Mouse (Mus musculus) T-cell, adult 2 months (primary cell): ENCODE data around the gene Socs7.
A peak's percentile ranks its signal among the peaks of the same experiment; 100 is the strongest.

Experiments used
- DNase-seq: peaks from one replicate; pipeline ENCODE4 v3.0.0; 2022; ENCODE audit warnings: low spot score

Gene Socs7

DNA sequence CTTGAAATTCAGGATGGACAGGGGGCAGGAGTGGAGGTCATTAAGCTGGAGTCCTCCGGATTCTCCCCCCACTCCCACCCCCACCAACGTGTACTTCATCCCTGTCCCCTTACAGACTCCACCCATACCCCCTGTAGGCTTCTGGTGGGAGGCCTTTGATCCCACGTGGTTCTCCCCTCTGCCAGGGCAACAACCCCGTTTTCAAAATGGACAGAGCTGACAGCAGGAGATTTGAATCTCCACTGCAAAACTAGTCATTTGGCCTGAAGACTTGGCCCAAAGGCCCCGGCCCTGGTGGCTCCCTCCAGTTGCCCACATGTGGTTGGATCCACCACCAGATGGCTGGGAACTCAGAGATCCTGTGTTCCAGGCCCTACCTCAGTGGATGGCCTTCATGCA is 54.3 kb downstream of the Socs7 start:
- DNase-seq, result no peak

DNA sequence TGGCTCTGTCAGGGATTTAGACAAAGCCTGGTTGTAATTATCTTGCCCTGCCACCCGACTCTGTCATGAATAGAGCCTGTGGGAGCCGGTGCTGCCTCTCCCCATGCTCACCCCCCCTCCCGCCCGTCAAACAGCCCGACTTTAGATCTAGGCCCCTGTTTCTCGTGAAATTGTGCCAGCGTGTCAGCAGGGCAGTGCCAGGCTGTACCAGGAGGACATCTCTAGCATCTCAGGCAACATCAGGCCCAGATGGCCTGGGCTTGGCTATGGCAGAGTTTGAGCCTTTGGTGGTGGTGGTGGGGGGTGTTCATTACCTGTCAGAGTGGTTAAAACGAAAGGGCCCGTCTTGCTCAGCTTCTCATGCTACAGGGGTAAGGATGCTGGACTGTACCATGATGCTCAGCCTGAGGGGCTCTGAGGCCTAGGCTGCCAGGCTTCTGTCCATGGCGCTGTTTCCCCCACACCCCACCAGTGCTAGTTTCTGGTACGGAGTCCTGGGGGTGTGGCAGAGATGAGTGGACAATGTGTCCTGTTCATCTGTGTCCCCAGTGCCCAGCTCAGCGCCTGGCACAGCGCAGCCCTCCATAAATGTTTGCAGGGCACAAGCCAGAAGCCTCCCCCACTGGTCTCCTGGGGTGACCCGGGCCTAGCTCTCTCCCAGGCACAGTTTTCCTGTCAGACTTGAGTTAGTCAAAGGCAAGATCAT is 56.6 kb downstream of the Socs7 start:
- no peak for DNase-seq

DNA sequence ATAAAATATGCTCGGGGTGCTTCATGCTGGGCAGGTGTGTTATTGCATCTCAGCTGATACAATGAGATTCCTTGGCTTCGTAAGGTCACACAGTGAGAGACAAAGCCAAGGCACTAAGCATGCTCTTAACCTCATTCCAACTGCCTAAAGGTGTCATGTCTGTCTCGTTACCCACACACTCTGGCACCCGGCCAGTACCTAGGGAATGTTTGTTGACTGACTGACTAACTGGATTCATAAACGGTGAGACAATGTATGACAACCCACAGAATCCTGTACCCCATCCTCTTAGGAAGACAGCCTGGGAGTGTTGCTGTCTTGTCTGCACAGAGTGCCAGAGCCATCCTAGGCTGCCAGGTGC is 57.2 kb downstream of the Socs7 start:
- no peak for DNase-seq

DNA sequence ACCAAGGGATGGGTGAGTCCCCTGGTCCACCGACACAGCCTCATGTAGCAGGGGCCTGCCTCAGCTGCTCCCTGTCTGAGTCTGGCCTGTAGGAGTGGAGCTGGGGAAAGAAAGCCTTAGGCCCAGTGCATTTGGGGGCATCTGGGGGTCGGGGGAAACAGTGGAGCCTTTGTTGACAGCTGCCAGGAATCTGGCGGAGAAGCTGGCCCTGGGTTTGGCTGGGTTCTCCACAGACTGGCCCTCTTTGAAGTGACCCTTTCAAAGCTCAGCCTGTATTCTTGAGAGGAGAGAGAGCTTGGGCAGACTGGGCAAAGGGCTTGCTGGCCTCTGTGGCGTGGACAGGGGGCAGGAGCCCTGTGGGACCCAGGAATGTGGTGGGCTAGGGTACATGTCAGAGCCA is 60.2 kb downstream of the Socs7 start:
- no peak for DNase-seq

DNA sequence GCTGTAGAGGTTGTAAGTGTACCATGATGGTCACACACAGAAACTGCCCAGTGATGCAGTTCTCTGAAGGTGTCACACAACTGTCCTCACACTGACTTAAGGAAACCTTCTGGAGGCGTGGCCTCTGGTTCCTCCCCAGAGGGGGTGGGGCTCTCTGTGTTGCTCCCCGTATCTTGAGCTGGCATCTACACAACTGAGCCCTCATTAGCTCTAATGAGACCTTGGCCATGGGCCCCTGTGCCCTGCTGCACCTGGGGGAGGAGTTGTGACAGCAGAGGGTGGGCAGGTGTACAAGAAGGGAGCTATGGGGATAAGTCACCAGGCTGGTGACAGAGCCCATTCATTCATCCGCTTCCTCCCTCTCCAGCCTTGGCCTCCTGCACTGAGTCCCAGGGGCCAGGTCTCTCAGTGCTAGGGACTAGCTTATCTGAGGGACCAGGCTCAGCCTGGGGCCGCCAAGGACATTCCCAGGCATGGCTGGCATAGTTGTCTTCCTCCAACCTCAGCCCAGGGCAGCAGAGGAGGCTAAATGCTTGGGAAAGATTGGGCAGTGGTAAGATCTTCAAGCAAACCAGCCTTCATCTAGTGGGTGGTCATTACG is 61.8 kb downstream of the Socs7 start:
- DNase-seq, result no peak

DNA sequence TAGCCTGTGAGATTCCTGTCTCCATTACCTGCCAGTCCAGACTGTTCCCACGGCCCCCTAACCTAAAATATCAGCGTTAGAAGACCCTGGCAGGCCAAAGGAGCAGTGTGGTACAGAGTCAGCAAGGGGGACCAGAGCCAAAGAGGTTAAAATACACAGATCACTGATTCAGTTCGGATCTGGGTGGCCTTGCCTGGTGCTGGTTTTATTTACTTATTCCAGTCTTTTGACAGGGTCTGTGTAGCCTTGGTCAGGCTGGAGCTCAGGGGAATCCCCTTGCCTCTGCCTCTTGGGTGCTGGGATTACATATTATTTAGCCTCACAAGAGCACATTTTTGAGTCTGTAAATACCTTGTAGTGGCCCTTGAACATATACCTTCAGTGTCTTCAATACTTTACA is 62.5 kb downstream of the Socs7 start:
- DNase-seq, result no peak

DNA sequence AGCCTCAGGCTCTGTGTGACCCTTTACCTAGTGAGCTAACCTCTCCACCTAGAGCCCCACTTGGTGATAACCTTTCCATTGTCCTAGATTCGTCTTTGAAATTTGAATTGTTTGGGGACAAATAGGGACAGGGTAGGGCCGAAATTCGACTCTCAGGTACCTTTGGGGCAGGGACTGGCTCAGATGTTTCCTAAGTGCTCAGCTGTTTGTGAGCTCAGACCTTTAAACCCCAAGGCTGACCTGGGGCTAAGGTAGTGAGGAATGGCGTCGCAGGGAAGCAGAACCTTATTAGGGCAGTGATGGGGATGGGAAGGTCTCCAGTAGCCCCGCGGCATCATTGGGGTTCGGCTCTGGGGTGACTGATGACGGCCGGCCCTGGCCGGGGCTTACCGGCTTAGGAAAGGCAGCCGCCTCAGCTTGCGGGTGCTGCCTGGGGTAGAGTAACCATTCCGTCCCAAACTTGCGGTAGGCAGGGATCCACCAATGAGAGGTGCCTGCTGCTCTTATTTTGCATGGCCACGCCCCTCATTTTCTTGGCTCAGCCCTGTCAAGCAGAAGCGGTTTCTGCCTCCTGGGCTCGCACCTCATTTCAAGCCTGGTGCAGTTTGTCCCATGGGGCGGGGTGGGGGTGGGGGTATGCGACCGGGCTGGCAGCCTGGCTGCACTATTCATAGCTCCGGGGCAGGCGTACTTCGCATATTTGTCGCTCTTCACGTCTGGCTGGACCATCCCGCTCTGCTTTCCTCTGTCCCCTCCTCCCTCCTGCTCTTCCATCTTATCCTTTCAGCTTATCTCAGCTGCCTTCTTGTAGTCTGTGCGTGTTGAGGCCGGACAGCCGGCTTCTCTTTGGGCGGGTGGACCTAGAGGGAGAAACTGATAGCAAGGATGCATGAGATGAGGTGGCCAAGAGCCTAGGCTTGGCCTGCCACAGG is 65.7 kb downstream of the Socs7 start:
- DNase-seq, result no peak

DNA sequence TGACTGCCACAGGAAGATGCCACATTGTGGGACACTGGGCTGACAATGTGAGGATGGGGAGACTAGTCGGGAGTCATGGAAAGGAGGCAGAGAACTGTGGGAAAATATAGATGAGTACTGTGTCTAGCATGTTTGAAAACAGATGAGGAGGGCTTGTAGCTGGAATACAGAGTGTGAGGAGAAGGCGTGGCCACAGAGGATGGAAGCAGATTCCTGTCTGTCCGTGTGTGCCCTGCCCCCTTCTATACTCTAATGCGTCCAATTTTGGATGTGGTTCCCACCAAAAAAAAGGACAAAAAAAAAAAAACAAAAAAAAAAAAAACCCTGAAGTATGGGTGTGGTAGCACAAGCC is 66.4 kb downstream of the Socs7 start:
- no peak for DNase-seq

DNA sequence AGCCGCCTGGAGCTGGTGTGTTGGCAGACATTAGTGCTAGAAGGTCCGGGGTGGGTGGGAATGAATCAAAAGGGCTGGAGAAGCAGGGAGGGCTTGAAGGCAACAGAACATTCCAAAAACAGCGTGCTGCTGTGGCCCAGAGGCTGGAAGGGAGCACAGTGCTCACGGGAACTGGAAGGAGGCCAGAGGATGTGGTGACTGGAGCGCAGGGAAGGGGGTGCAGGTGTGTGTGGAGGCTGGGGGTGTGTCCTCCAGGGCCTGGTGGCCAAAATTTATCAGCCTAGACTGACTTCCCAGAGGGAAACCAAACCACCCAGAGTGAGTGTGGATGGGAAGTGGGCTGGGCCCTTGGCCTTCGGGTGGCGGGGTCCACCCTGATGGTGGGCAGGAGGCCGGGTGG is 67.3 kb downstream of the Socs7 start:
- DNase-seq, result no peak

DNA sequence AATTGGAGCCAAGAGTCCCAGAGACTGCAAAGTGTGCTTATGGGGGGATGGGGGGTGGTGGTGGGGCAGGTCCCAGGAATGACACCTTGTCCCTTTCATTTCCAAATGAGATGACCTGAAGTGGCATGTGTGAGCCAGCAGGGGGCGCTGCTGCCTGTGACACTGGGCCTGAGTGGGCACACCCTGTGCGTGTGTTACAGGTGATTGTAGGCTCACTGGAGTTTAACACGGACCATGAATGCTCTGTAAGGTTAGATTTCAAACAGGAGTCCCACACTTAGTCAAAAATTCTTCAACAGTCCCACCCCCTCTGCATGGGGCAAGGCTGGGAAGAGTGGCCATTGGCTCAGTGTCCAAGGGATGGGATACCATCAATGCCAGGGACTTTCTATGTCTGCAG is 69.7 kb downstream of the Socs7 start:
- peak; percentile 73 for DNase-seq

DNA sequence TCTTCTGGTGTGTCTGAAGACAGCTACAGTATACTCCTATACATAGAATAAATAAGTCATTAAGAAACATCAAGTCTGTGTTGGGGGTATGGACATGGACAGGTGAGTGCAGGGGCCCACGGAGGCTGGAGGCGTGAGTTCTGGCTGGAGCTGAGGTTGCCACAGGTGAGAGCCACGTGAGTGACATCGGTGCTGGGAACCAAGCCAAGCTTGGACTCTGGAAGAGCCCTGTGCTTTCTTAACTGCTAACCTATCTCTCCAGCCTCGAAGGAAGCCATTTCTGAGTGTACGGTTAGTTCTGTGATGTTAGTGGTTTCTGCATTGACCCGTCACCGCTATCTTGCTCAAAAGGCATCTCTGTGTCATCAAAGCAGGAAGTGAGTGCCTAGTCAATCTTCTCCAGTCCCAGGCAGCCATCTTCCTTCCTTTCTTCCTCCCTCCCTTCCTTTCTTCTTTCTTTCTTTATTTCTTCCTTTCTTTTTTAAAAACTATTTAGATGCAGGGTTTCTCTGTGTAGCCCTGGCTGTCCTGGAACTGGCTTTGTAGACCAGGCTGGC is 70.7 kb downstream of the Socs7 start:
- DNase-seq, result no peak

DNA sequence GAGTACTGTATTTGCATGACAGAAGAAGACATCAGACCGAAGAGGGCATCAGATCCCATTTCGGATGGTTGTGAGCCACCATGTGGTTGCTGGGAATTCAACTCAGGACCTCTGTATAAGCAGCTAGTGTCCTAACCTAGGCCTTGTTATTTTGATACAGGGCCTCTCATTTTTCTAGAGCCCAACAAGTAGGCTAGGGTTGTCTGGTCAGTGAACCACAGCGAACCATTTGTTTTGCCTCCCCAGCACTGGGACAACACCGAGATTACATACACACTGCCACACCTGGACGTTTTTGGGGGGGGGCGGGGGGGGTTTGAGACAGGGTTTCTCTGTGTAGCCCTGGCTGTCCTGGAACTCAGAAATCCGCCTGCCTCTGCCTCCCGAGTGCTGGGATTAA is 71.8 kb downstream of the Socs7 start:
- no peak for DNase-seq

DNA sequence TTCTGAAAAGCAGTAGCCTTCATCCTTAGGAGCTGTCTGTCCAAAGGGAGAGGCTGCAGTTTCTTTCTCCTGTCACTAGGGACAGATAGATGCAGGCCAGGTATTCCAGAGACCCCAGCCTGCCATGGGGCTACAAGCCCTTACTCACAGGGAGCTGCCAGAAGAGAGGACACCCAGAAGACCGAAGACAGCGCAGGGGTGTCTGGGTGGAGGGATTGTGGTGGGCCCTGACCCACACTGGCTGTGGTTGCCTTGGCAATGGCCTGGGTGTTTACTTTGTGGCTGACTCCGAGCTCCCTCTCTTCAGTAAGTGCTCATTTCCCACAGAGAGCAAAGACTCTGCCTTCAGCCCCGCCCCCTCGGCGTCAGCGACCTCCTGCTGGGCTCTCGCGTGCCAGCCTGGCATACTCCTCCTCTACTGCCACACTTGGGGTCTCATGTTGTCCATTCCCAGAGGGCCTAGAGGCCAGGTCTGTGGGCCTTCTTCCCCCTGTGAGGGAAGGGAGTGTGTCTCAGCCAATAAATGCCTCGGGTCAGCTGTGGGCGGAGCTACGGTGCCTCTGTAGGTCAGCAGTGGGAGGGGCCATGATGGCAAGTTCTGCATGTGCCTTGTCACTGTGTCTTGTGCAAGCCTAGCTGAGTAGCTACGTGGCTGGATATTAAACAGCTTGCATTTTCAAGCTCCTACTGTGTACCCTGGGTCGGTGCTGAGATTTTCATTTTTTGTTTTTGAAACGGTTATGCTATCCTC is 72.5 kb downstream of the Socs7 start:
- peak; percentile 83 for DNase-seq

DNA sequence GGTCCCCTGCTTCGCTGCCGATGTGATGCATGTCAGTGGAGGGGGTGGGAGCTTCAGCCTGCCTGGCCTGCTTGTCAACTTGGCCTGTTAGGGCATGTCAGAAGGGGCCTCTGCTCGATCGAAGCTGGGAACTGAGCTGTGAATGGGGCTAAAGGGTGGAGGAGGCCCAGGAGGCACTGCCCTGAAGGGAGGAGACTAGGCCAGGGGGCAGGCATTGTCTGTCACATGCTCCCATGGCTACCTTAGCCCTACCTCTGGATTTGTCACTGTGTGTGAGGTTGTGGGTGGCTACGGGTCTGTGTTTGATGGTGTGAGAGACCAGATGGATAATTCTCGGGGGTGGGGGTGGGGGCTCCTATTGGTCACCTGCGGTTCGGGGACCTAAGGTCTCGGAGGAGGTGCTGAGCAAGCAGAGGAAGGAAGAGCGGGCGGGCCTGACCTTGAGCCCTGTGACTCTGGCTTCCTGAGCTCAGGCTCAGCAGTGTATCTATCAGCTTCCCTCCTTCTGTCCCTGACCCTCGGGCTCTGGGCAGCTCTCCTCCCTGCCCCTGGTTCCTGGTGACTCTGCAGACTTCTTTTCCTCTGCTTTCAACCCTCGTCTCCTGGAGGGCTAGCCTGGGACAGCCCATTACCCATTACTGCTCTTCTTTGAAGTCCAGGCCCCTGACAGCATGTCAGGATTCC is 73.6 kb downstream of the Socs7 start:
- DNase-seq, result no peak

DNA sequence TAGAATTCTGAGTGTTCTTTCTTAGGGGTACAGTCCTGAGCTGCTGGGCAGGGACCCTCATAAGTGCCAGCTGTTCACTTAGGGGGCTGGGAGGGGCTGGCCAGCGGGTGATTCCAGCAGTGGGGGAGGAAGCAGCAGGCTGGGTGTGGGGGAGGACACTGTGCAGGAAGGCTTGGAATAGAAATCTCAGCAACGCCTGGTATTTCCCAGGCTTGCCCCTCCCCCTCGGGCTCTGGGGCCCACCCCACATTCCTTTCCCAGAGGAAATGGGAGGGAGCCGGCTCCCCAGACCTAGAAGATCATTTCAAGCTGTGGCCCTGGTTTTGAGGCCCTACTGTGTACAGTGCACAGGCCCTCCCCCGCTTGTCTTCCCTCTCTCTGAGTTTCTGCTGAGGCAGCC is 75.4 kb downstream of the Socs7 start:
- no peak for DNase-seq

DNA sequence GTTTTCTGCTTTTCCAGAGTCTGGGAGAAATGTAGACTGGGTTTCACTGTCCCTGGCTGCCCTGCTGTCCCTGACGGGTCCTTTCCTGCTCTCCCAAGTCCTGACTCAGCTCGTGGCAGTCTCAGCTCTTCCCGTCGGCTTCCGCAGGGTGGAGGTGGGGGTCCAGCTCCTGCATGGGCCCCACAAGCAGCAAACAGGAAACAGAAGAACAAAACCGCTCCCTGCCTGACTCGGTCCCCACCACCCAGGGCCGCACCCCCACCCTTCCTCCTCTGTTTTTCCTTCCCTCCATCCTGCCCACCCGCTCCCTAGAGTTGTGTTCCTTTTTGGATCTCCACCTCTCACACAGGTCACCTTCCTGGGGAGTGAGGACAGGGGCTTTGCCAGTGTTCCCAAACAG is 76.5 kb downstream of the Socs7 start:
- DNase-seq, result no peak

DNA sequence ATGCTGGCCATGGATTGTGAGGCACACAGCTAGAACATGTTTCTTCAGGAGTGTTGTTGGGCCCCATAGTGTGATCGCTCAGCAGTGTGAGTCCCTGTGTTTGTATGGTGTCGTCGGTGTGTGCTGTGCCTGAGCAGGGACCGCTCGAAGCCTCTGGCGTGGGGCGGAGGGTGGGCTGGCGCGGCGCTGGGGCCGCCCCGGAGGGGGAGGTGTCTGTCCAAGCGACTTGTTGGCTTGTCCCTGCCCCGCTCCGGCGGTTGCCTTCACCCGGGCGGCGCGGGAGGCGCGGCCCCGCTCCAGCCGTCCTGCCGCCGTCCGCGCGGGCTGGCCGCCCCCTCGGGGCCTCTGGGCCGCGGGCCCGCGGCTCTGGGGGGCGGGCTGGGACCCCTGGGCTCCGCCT is 77.6 kb downstream of the Socs7 start:
- DNase-seq, result no peak

DNA sequence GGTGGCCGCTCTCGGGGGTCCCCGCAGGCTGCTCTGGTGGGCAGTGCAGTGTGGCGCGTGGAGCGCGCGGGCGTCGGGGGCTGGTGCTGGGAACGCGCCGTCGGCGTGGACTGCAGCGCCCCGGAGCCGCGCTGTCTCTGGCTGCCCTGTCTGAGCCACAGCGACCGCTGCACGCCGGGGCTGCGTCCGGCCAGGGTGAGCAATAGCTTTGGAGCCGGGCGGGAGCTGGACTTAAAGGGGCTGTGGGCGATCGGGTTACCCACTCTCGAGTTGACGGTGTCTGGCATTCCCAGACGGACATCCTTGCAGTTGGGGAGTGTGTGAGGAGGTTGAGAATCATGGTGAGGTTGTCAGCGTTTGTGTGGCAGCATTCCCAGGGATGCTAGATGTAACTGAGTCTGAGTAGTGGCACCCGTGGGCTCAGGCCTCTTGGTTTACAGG is 78.1 kb downstream of the Socs7 start:
- DNase-seq, result no peak

DNA sequence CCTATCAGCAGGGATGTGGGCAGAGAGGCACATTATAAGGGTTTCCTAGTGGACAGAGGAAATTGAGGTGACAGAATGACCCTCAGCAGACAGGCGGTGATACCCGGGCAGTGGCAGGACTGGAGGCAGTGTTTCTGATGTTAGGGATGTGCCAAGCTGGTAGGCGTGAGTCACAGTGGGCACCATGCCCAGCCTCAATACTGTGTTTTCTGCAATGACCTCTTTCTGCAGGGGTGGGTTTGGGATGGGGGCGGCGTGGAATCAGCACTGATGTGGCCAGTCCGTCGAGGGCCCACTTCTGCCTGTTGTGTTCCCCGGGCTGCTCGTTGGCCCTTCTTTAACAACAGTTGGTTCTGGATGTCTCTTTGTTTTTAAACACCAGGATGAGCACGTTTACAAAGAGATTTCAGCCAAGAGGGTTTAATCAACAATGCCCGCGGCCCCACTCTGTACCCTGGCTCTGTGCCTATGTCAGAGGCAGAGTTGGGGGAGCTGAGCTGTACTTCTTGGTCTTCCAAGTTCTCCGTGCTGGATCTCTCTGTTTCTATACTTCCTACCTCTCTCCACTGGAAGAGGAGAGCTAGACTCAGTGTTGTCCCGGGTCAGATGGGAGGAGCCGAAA is 78.8 kb downstream of the Socs7 start:
- DNase-seq, result no peak

DNA sequence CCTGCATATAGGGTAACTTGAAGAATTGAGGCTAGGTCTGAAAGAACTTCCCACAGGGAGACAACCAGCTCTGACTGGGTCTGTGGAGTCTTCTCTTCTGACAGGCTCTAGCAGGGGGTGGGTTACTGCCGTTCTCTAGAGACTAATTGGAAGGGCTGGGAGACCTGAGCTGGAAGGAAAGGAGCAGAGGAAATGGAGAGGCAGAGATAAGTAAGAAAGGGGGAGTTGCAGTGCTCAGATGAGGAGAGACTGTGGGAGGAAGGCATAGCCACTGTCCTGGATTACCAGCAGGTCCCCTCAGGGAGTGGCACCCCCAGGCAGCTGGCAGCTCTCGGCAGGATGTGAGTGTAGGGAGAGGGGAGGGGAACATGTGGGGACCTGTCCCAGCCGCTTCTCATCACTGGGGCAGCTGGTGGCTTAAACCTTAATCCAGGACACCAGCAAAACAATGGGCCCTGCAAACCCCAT is 79.3 kb downstream of the Socs7 start:
- DNase-seq, result no peak
